Mouse (Mus musculus): ENCODE measurements around the gene Krtap22-2.

GRCm38 (mm10) chr16:88962773-88963172, 47.8 kb downstream of the Krtap22-2 start, which contains the start of gene Krtap16-3:
- TF ChIP-seq GATA1 (IDR thresholded peaks at IDR 0.05; ENCODE audit: low read length), result no peak
- no peak for TF ChIP-seq TAL1 (IDR thresholded peaks at IDR 0.05; ENCODE audit: low read length)

Measured in erythroblast, embryonic 14.5 days (primary cell).